ENCODE assay signal across 8 mouse cellular contexts in genomic region chr10:127290930-127291880, GRCm38 (mm10). TPM values are rescaled to one million over a fixed set of nuclear protein-coding genes. Genes with fewer than 3 reads are reported as not detected.
DNase-seq lines count a peak whose midpoint lies in the region; ATAC-seq and TF ChIP-seq lines count a peak whose summit lies in the region.

No protein-coding gene starts in this region.

- no peaks in the 10 kb centered on the region for H3K27me3 ChIP-seq in G1E (ENCODE audit: insufficient read depth, low read length)
- no peaks in the 10 kb centered on the region for H3K27me3 ChIP-seq in heart, embryonic 15.5 days
- no peaks in the 10 kb centered on the region for H3K27me3 ChIP-seq in megakaryocyte, embryonic 14.5 days (replicated peaks)
- no peaks in the 10 kb centered on the region for H3K27me3 ChIP-seq in splenic B cell, adult 2 months (ENCODE audit: control insufficient read depth, insufficient read depth, low read length, poor library complexity, severe bottlenecking)

- peaks cover 76% of the 10 kb centered on the region for H3K4me1 ChIP-seq in G1E (ENCODE audit: insufficient read depth, low read depth, low read length)
- H3K4me1 ChIP-seq in heart, embryonic 15.5 days (replicated peaks): peaks cover 54% of the 10 kb centered on the region
- peaks cover 71% of the 10 kb centered on the region for H3K4me1 ChIP-seq in megakaryocyte, embryonic 14.5 days

- H3K36me3 ChIP-seq in G1E (replicated peaks): peaks cover 59% of the 10 kb centered on the region
- H3K36me3 ChIP-seq in heart, embryonic 15.5 days: peaks cover 39% of the 10 kb centered on the region
- peaks cover 67% of the 10 kb centered on the region for H3K36me3 ChIP-seq in megakaryocyte, embryonic 14.5 days (replicated peaks; ENCODE audit: low read length)
- H3K36me3 ChIP-seq in splenic B cell, adult 2 months (ENCODE audit: control insufficient read depth, insufficient read depth, low read length, poor library complexity, severe bottlenecking): peaks cover 7% of the 10 kb centered on the region

- peak overlapping the region; percentile 90 for H3K4me2 ChIP-seq in heart, embryonic 15.5 days

- peak overlapping the region; percentile 98 for H3K27ac ChIP-seq in heart, embryonic 15.5 days

- WGBS in heart, embryonic 15.5 days: 1% methylated on average over 19 of the region's 19 CpGs

- H3K9ac ChIP-seq in heart, embryonic 15.5 days: peak overlapping the region; percentile 68

- H3K4me3 ChIP-seq in G1E (ENCODE audit: low read depth, low read length): peak overlapping the region; percentile 81
- peak overlapping the region; percentile 64 for H3K4me3 ChIP-seq in heart, embryonic 15.5 days
- H3K4me3 ChIP-seq in megakaryocyte, embryonic 14.5 days (replicated peaks): peak overlapping the region; percentile 97

- TF ChIP-seq CTCF in G1E (IDR thresholded peaks at IDR 0.05; ENCODE audit: low read depth, low read length): no peak

- no peak for ATAC-seq in G1E (ENCODE audit: extremely low read depth, insufficient number of reproducible peaks, low FRiP score, poor library complexity, severe bottlenecking)
- peak; percentile 15 for ATAC-seq in heart, embryonic 15.5 days (replicated peaks; ENCODE audit: insufficient number of reproducible peaks, insufficient read depth, low FRiP score, low read depth)

- peak; percentile 73 to 74 for DNase-seq in B cell, adult 2 months
- DNase-seq in G1E (ENCODE audit: low spot score): no peak
- DNase-seq in embryo, embryonic 11.5 days (ENCODE audit: low read depth, low spot score): peak; percentile 45
- peak; percentile 60 to 76 for DNase-seq in kidney, postnatal 36 days
- peak; percentile 69 for DNase-seq in splenic B cell, adult 2 months (ENCODE audit: low read depth, low spot score)
- DNase-seq in right cerebral cortex, postnatal 36 days (ENCODE audit: low spot score in 2 of 2): no peak

- no peaks in the 10 kb centered on the region for H3K9me3 ChIP-seq in G1E (replicated peaks)
- H3K9me3 ChIP-seq in heart, embryonic 15.5 days (replicated peaks): no peaks in the 10 kb centered on the region
- H3K9me3 ChIP-seq in megakaryocyte, embryonic 14.5 days: no peaks in the 10 kb centered on the region

RNA-seq across cellular contexts. Expression of gene Mbd6, which starts 2.4 kb away (rescaled TPM):
- total RNA-seq in G1E (2014; fragmentation: Nextera tagmentation): 107 and 121 TPM in 2 replicates
- 4.1 and 6.6 TPM in 2 replicates for total RNA-seq in G1E (2017)
- polyA plus RNA-seq in G1E (2012): 239 and 302 TPM in 2 replicates
- 10.6 and 15.7 TPM in 2 replicates for polyA plus RNA-seq in heart, embryonic 15.5 days (2015; fragmentation: Nextera tagmentation; extraction: Ambion mirVana)
- 245 and 640 TPM in 2 replicates for polyA plus RNA-seq in megakaryocyte, embryonic 14.5 days (2012; ENCODE audit: insufficient read depth, low replicate concordance)

RNA-seq across cellular contexts. Expression of gene Mars, which starts 20.4 kb away (rescaled TPM):
- total RNA-seq in G1E (2014; fragmentation: Nextera tagmentation) (97.3 and 102 TPM in 2 replicates), G1E (2017) (109 and 144 TPM in 2 replicates)
- polyA plus RNA-seq in G1E (2012): 104 and 108 TPM in 2 replicates
- 75.4 and 78.4 TPM in 2 replicates for polyA plus RNA-seq in heart, embryonic 15.5 days (2015; fragmentation: Nextera tagmentation; extraction: Ambion mirVana)
- polyA plus RNA-seq in megakaryocyte, embryonic 14.5 days (2012; ENCODE audit: insufficient read depth, low replicate concordance): 26.0 and 101 TPM in 2 replicates

RNA-seq across cellular contexts. Expression of gene Dctn2, which starts 25.0 kb away (rescaled TPM):
- total RNA-seq in G1E (2014; fragmentation: Nextera tagmentation) (135 TPM in 2 replicates), G1E (2017) (139 and 154 TPM in 2 replicates)
- polyA plus RNA-seq in G1E (2012): 161 and 175 TPM in 2 replicates
- polyA plus RNA-seq in heart, embryonic 15.5 days (2015; fragmentation: Nextera tagmentation; extraction: Ambion mirVana): 127 and 152 TPM in 2 replicates
- 176 and 219 TPM in 2 replicates for polyA plus RNA-seq in megakaryocyte, embryonic 14.5 days (2012; ENCODE audit: insufficient read depth, low replicate concordance)

RNA-seq across cellular contexts. Expression of gene Kif5a, which starts 28.1 kb away (rescaled TPM):
- 0.10 TPM in 1 of 2 replicates, not detected in the other for total RNA-seq in G1E (2014; fragmentation: Nextera tagmentation)
- 0.11 and 0.17 TPM in 2 replicates for total RNA-seq in G1E (2017)
- 0.04 and 0.22 TPM in 2 replicates for polyA plus RNA-seq in G1E (2012)
- polyA plus RNA-seq in heart, embryonic 15.5 days (2015; fragmentation: Nextera tagmentation; extraction: Ambion mirVana): 0.35 and 2.3 TPM in 2 replicates
- polyA plus RNA-seq in megakaryocyte, embryonic 14.5 days (2012; ENCODE audit: insufficient read depth, low replicate concordance): 6.6 and 11.4 TPM in 2 replicates

RNA-seq across cellular contexts. Expression of gene Arhgap9, which starts 30.6 kb away (rescaled TPM):
- 43.3 and 43.7 TPM in 2 replicates for total RNA-seq in G1E (2014; fragmentation: Nextera tagmentation)
- total RNA-seq in G1E (2017): 89.2 and 100 TPM in 2 replicates
- 54.8 and 59.5 TPM in 2 replicates for polyA plus RNA-seq in G1E (2012)
- 2.0 and 11.0 TPM in 2 replicates for polyA plus RNA-seq in heart, embryonic 15.5 days (2015; fragmentation: Nextera tagmentation; extraction: Ambion mirVana)
- polyA plus RNA-seq in megakaryocyte, embryonic 14.5 days (2012; ENCODE audit: insufficient read depth, low replicate concordance): 6.1 and 10.4 TPM in 2 replicates

Comparison
In these comparisons a context has a peak if more than half of its experiments do, and no peak if none do; other contexts are left out.
1. DNase-seq: peak in B cell, adult 2 months (2 of 2), embryo, embryonic 11.5 days (single experiment), kidney, postnatal 36 days (2 of 2) and splenic B cell, adult 2 months (single experiment); none in G1E (single experiment) and right cerebral cortex, postnatal 36 days (0 of 2).
2. RNA of gene Mbd6, which starts 2.4 kb away (polyA plus RNA-seq): 245 to 640 TPM in megakaryocyte, embryonic 14.5 days and 239 to 302 TPM in G1E; 10.6 to 15.7 TPM in heart, embryonic 15.5 days; every median in the first group is over 10 times any median in the second.
3. Peak in every context shown above with its lines, with median percentiles within 50 percentile points of each other: H3K4me3 ChIP-seq.